Mouse (Mus musculus) limb, embryonic 10.5 days (tissue): ENCODE data around the gene Med24. TPM values are rescaled to one million over a fixed set of nuclear protein-coding genes. Genes with fewer than 3 reads are reported as not detected.

Experiments
- DNase-seq: peaks from one replicate; pipeline ENCODE4 v3.0.0-alpha.2; 2017; ENCODE audit warnings: low spot score
- H3K27ac ChIP-seq: fragments of 300-500 bp; sonication (generic); 2 replicates; pipeline ENCODE4 v1.5.1; 2016; ENCODE audit warnings: mild to moderate bottlenecking
- H3K27me3 ChIP-seq: fragments of 300-500 bp; sonication (generic); 2 replicates; pipeline ENCODE4 v1.6.1; 2016; ENCODE audit warnings: low read depth, mild to moderate bottlenecking; ENCODE audit not compliant: poor library complexity, severe bottlenecking
- H3K36me3 ChIP-seq: fragments of 300-500 bp; sonication (generic); 2 replicates; pipeline ENCODE4 v1.6.1; 2016; ENCODE audit warnings: mild to moderate bottlenecking, moderate library complexity
- H3K4me1 ChIP-seq: fragments of 300-500 bp; sonication (generic); 2 replicates; pipeline ENCODE4 v1.6.1; 2016
- H3K4me3 ChIP-seq: fragments of 300-500 bp; sonication (generic); 2 replicates; pipeline ENCODE4 v1.5.1; 2016; ENCODE audit warnings: mild to moderate bottlenecking, moderate library complexity
- H3K9me3 ChIP-seq: fragments of 300-500 bp; sonication (generic); replicated peaks from 2 replicates; pipeline ENCODE4 v1.6.1; 2016; ENCODE audit warnings: mild to moderate bottlenecking
- WGBS: fragments of 180-500 bp; shearing (Covaris S2); methylation state at CpG from one replicate; pipeline ENCODE4 v1.1.7; 2016; 5-methylcytosine and 5-hydroxymethylcytosine counted together
- polyA plus RNA-seq: library from polyadenylated mRNA; unstranded; fragments of >200 nt; fragmentation: Nextera tagmentation; extraction: Ambion mirVana; gene quantifications from 2 replicates; pipeline ENCODE4 v1.2.1, GENCODE M21; 2016

Gene Med24
- 77.3 and 82.6 TPM in 2 replicates for polyA plus RNA-seq

GRCm38 (mm10) chr11:98729119-98729588 lies at the start of gene Med24:
Gene Med24 (minus strand): TSS chr11:98729435.
- under 1% methylated on average over 16 of the region's 16 CpGs for WGBS
- H3K4me1 ChIP-seq, result peaks cover 6% of the 10 kb centered on the region
- DNase-seq, result peak; percentile 83

GRCm38 (mm10) chr11:98777888-98778287 lies 48.7 kb upstream of the Med24 start:
- peaks cover 76% of the 10 kb centered on the region for H3K4me1 ChIP-seq
- H3K27me3 ChIP-seq, result no peaks in the 10 kb centered on the region
- no peak overlapping the region for H3K4me3 ChIP-seq
- H3K27ac ChIP-seq, result peak overlapping the region; percentile 87; the same call in 1 of the 2 replicates
- no peaks in the 10 kb centered on the region for H3K9me3 ChIP-seq
- no peak for DNase-seq
- H3K36me3 ChIP-seq, result no peaks in the 10 kb centered on the region

More at GRCm38 (mm10) chr11:98729119-98729588, at the start of gene Med24:
- Histone ChIP-seq H3K4me3 (peak within 1 kb of the TSS; percentile 73), H3K27ac (peak within 1 kb of the TSS; percentile 88), H3K27me3 (no peaks in the 10 kb centered on the region), H3K9me3 (peaks cover 2% of the 10 kb centered on the region; the same call in 1 of the 2 replicates), H3K36me3 (peaks cover 37% of the 10 kb centered on the region)

GRCm38 (mm10) chr11:98776843-98777590 lies 47.8 kb upstream of the Med24 start:
- Histone ChIP-seq H3K4me1 (peaks cover 70% of the 10 kb centered on the region), H3K27ac (peak overlapping the region; percentile 87), H3K27me3 (no peaks in the 10 kb centered on the region), H3K36me3 (no peaks in the 10 kb centered on the region), H3K9me3 (no peaks in the 10 kb centered on the region), H3K4me3 (peak overlapping the region; percentile 55)
- WGBS, result 9% methylated on average over 9 of the region's 9 CpGs
- peak; percentile 59 for DNase-seq

- no peaks in the 10 kb centered on the region for H3K9me3 ChIP-seq
- peak overlapping the region; percentile 55 for H3K4me3 ChIP-seq
- H3K27ac ChIP-seq, result peak overlapping the region; percentile 87
- H3K4me1 ChIP-seq, result peaks cover 67% of the 10 kb centered on the region
- no peaks in the 10 kb centered on the region for H3K27me3 ChIP-seq
- DNase-seq, result no peak
- no peaks in the 10 kb centered on the region for H3K36me3 ChIP-seq
- WGBS, result 45% methylated on average over 12 of the region's 12 CpGs
These were observed 47.0 kb upstream of the Med24 start for GRCm38 (mm10) chr11:98776052-98776764.

GRCm38 (mm10) chr11:98775348-98776051 lies 46.3 kb upstream of the Med24 start:
- peak overlapping the region; percentile 55 for H3K4me3 ChIP-seq
- 6% methylated on average over 15 of the region's 15 CpGs for WGBS
- no peaks in the 10 kb centered on the region for H3K27me3 ChIP-seq

GRCm38 (mm10) chr11:98774582-98775347 lies 45.5 kb upstream of the Med24 start, which contains the start of gene Nr1d1:
Gene Nr1d1 (minus strand): TSS chr11:98775333.
- peak within 1 kb of the TSS; percentile 55 for H3K4me3 ChIP-seq
- peaks cover 11% of the 10 kb centered on the region for H3K36me3 ChIP-seq
- H3K4me1 ChIP-seq, result peaks cover 61% of the 10 kb centered on the region
- H3K27me3 ChIP-seq, result no peaks in the 10 kb centered on the region
- H3K27ac ChIP-seq, result peak within 1 kb of the TSS; percentile 87
- no peaks in the 10 kb centered on the region for H3K9me3 ChIP-seq
- DNase-seq, result no peak
- 1% methylated on average over 22 of the region's 22 CpGs for WGBS

More at GRCm38 (mm10) chr11:98775348-98776051, 46.3 kb upstream of the Med24 start:
- peak; percentile 97 for DNase-seq
- Histone ChIP-seq H3K9me3 (no peaks in the 10 kb centered on the region), H3K4me1 (peaks cover 61% of the 10 kb centered on the region), H3K36me3 (peaks cover 4% of the 10 kb centered on the region), H3K27ac (peak overlapping the region; percentile 87)

GRCm38 (mm10) chr11:98773635-98774295 lies 44.5 kb upstream of the Med24 start:
- Histone ChIP-seq H3K4me1 (peaks cover 63% of the 10 kb centered on the region), H3K27me3 (no peaks in the 10 kb centered on the region), H3K36me3 (peaks cover 21% of the 10 kb centered on the region), H3K4me3 (peak overlapping the region; percentile 55), H3K9me3 (no peaks in the 10 kb centered on the region), H3K27ac (peak overlapping the region; percentile 37; the same call in 1 of the 2 replicates)
- peak; percentile 94 for DNase-seq
- WGBS, result under 1% methylated on average over 37 of the region's 37 CpGs

- Histone ChIP-seq H3K4me3 (no peak overlapping the region), H3K27ac (no peak overlapping the region), H3K27me3 (no peaks in the 10 kb centered on the region), H3K4me1 (peaks cover 68% of the 10 kb centered on the region), H3K36me3 (peaks cover 28% of the 10 kb centered on the region), H3K9me3 (no peaks in the 10 kb centered on the region)
- DNase-seq, result no peak
- WGBS, result 69% methylated on average over 8 of the region's 8 CpGs
These were observed 43.5 kb upstream of the Med24 start for GRCm38 (mm10) chr11:98772667-98773171.

GRCm38 (mm10) chr11:98771844-98772525 lies 42.8 kb upstream of the Med24 start:
- no peaks in the 10 kb centered on the region for H3K27me3 ChIP-seq
- no peak for DNase-seq
- H3K36me3 ChIP-seq, result peaks cover 28% of the 10 kb centered on the region
- H3K4me3 ChIP-seq, result no peak overlapping the region
- no peaks in the 10 kb centered on the region for H3K9me3 ChIP-seq
- WGBS, result 98% methylated on average over 11 of the region's 11 CpGs
- peaks cover 68% of the 10 kb centered on the region for H3K4me1 ChIP-seq
- H3K27ac ChIP-seq, result no peak overlapping the region

GRCm38 (mm10) chr11:98771131-98771530 lies 41.9 kb upstream of the Med24 start:
- Histone ChIP-seq H3K4me1 (peaks cover 68% of the 10 kb centered on the region), H3K36me3 (peaks cover 28% of the 10 kb centered on the region), H3K4me3 (no peak overlapping the region), H3K27ac (no peak overlapping the region), H3K9me3 (no peaks in the 10 kb centered on the region), H3K27me3 (no peaks in the 10 kb centered on the region)
- 94% methylated on average over 18 of the region's 18 CpGs for WGBS
- DNase-seq, result no peak
